Mouse (Mus musculus): ENCODE measurements at regions not wholly inside any gene's neighbourhood (a gene's known extent, or its start where the extent isn't known, plus 50 kb on each side); places are given as distances from the start of the nearest gene placed in this dataset.

GRCm38 (mm10) chr3:9948114-9948513, 139.8 kb upstream of the Gm9833 start:
- DNase-seq (ENCODE audit: extremely low read depth, insufficient read length, low spot score) = no peak

GRCm38 (mm10) chr3:9957870-9958269, 130.0 kb upstream of the Gm9833 start:
- no peak for DNase-seq (ENCODE audit: extremely low read depth, insufficient read length, low spot score)

GRCm38 (mm10) chr3:9959716-9960661, 127.9 kb upstream of the Gm9833 start:
- no peak for DNase-seq (ENCODE audit: extremely low read depth, insufficient read length, low spot score)

GRCm38 (mm10) chr3:9960696-9961095, 127.2 kb upstream of the Gm9833 start:
- DNase-seq (ENCODE audit: extremely low read depth, insufficient read length, low spot score) = no peak

Data from 3134 (cell line).